Mouse (Mus musculus): ENCODE data around the gene Il22ra1.

DNA sequence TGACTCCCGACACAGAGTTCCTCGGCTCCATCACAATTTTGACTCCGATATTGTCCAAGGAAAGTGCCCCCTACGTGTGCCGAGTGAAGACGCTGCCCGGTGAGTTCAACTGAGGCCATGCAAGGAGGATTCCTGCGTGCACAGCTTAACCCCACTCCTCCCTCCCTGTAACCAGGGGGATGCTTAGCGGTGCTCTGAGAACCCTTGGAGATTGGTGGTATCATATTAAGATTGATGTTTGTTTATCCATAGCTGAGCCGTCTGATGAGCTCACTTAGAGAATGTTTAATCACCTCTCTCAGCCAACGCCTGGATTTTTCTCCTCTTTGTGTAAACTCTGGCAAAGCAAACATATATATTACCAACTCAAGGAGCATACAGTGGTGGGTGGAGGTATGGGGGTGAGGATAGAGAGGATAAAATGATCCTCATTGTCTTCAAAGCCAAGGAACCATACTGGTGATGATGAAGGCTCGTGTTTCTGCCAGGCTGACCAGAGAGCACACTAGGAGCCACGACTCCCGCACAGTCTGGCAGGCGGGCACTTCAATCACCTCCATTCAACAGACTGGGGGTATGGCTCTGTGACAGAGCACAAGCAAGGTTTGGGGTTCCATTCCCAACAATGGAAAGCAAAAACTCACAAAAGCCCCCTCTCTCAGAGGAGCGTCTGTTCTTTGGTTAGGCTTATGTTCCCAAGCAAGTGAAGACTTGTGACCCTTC, 16.9 kb downstream of the Il22ra1 start:
- TF ChIP-seq GATA1 (IDR thresholded peaks at IDR 0.05; ENCODE audit: low read length) (no peak), TAL1 (IDR thresholded peaks at IDR 0.05; ENCODE audit: low read length) (no peak)

Data from erythroblast, embryonic 14.5 days (primary cell).